Mouse (Mus musculus) hematopoietic multipotent progenitor cell, adult 10-12 weeks (in vitro differentiated cells): ENCODE measurements around the gene Zfp629. TPM values are rescaled to one million over a fixed set of nuclear protein-coding genes. Genes with fewer than 3 reads are reported as not detected.

Experiments
- polyA plus RNA-seq: library from polyadenylated mRNA; stranded (reverse); fragments of >175 nt; gene quantifications from 2 replicates; pipeline ENCODE4 v1.2.3, GENCODE M21; 2012; ENCODE audit warnings: low replicate concordance

The Zfp629 gene
- 11.0 and 18.9 TPM in 2 replicates for polyA plus RNA-seq

DNA sequence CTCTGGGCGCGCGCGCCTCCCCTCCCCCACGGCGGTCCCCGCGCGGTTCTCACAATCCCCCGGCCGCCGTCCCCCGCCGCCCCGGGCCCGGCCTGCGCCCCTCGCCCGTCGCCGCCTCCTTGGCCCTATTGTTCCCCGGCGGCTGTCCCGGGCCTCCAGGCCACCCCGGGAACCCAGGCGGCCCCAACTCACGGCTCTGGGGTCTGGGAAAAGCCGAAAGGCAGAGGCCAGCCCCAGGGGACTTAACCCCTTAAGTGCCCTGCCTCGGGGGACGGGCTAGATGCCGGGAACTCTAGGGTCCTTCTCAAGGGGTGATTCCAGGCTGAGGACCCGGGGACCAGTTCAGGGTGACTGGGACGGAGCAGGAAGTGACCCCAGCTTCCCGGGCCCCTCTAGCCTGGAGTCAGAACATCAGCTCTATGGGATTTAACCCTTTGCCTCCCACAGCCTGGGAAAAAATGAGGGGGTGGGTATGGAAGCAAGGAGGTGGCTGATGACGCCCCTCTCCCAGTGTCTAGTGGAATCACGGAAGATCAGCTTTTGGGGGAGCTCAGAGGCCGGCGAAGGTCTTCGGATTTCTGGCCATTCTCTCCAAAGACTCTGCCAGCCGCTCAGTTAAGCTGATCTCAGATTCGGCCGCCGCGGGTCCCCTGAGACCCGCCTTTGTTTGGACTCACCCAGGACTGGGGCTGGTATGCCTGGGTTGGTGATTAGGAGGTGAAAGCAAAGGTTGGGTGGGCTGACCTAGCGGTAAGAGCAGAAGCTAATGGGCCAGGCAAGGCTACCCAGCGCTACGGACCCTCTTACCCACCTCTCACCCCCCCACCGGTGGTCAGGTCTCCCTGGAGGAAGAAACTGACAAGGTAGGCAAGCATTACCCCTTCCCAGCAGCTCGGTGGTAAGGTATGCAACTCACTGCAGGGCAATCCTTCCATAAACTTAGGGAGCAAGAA lies at the start of gene Zfp629:
TSS of gene Zfp629 (minus strand) at position 907 of the 953 bp plus-strand sequence.

DNA sequence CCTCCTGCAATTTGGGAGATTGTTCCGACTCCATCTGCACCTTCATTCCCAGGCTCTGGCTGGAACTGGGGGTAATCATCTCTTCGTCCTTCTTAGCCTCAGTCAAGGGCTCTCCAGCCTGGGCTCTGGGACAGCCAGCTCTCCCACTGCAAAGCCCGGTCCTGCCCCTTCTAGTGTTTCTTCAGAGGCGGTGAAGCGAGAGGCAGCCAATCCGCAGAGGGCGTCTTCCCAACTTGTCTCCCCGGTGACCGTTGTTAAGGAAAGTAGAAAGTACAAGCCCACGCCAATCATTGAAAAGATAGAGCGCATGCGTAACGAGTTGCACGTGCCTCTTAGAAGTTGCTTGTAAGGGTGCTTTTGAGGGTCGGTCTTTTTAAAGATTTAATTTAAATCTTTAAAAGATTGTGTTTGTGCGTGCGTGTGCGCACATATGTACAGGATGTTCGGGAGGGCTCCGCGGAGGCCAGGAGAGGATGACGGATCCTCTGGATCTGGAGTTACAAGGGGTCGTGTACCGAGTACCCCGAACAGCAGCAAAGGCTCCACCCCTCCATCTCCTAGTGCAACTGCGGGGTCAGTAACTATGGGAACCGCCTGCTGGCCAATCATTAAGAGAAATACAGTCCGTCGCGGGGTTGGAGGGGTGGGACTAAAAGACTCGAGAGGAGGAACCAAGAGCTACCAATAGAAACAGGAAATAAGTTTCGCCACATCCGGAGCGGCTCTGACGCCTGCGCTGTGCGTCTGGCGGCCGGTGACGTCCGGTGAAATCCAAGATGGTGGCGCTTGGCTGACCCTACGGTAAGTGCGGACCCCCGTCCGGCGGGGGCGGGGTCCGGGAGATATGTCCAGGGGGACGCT lies 27.4 kb downstream of the Zfp629 start, which contains the start of the genes Ccdc189 and Rnf40:
TSS of gene Ccdc189 (minus strand) at position 585 of the 861 bp plus-strand sequence.
TSS of gene Rnf40 (plus strand) at position 757 of the 861 bp plus-strand sequence.

DNA sequence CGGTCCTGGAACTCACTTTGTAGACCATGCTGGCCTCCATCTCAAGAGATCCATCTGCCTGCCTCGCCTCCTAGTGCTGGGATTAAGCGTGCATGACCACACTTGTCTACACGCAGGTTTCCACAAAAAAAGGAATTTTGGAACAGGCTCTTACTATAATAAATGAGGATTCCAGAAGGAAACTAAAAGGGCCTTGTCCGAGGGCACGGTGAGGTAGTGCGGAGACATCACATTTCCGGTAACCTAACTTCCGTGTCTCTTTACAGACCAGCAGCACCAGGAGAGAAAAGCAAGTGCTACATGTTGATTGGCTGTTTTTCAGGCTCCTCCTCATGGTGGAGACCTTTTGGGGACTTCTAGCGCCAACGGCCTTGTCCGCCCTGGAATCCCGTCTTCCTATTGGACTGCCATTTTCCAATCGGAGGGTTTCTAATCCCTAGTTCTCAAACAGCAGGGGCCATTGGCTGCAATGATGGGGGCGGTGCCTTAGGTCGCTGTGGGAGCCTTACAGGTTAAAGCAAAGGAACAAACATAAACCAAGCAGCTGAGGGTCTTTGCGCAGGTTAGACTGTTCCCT lies 42.6 kb downstream of the Zfp629 start, which contains the start of gene Phkg2:
TSS of gene Phkg2 (plus strand) at position 446 of the 577 bp plus-strand sequence.

DNA sequence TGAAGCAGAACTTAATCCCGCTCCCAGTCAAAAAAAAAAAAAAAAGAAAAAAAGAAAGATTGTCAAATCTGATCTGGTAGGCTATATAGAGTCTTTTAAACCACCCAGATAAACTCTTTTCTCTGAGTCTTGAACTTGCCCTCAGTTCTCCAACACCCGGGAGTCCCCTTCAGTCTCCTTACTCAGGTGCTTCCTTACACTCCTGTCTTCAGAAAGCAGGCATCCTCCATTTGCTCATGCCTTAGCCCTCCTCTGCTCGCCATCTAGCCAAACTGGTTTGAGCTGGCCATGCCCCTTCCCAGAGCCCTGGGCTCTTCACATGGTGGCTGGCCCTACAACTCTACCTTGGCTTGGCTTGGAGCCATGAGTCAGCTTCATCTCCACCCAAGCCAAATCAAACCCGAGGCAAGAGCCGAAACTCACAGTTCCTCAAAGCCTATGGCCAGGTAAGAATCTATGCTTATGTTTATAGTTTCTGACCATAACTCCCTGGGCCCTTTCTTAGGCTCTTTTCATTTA lies 54.2 kb downstream of the Zfp629 start, which contains the start of gene Tmem265:
TSS of gene Tmem265 (plus strand) at position 51 of the 519 bp plus-strand sequence.

Other genes with a start within 250 kb of the Zfp629 start
- gene Zfp747, start 239.7 kb downstream of the Zfp629 start, polyA plus RNA-seq: 6.0 and 8.8 TPM in 2 replicates
- 1.1 and 1.4 TPM in 2 replicates for gene 9130019O22Rik, start 228.6 kb downstream of the Zfp629 start, polyA plus RNA-seq
- 5.7 and 9.3 TPM in 2 replicates for gene E430018J23Rik, start 222.2 kb downstream of the Zfp629 start, polyA plus RNA-seq
- gene Zfp764, start 209.0 kb downstream of the Zfp629 start, polyA plus RNA-seq: 2.3 and 3.1 TPM in 2 replicates
- 25.8 and 61.8 TPM in 2 replicates for gene Zfp688, start 193.7 kb downstream of the Zfp629 start, polyA plus RNA-seq
- gene Zfp689, start 166.6 kb downstream of the Zfp629 start, polyA plus RNA-seq: 13.2 and 16.8 TPM in 2 replicates
- 140 and 180 TPM in 2 replicates for gene Prr14, start 156.2 kb downstream of the Zfp629 start, polyA plus RNA-seq
- 733 and 1,419 TPM in 2 replicates for gene Fbrs, start 136.6 kb downstream of the Zfp629 start, polyA plus RNA-seq
- gene Srcap, start 103.8 kb downstream of the Zfp629 start, polyA plus RNA-seq: 63.6 and 79.8 TPM in 2 replicates
- 39.4 and 48.5 TPM in 2 replicates for gene Gm42715, start 96.2 kb downstream of the Zfp629 start, polyA plus RNA-seq
- 0.69 and 5.4 TPM in 2 replicates for gene Tmem265, start 54.4 kb downstream of the Zfp629 start, polyA plus RNA-seq
- gene Phkg2, start 42.5 kb downstream of the Zfp629 start, polyA plus RNA-seq: 32.2 and 89.3 TPM in 2 replicates
- 2.1 and 3.3 TPM in 2 replicates for gene Ccdc189, start 27.2 kb downstream of the Zfp629 start, polyA plus RNA-seq
- gene Rnf40, start 27.0 kb downstream of the Zfp629 start, polyA plus RNA-seq: 49.1 and 52.5 TPM in 2 replicates
- 238 and 564 TPM in 2 replicates for gene Bcl7c, start 93.1 kb upstream of the Zfp629 start, polyA plus RNA-seq
- gene Ctf1, start 96.9 kb upstream of the Zfp629 start, polyA plus RNA-seq: 0.25 TPM in 1 of 2 replicates, not detected in the other
- gene Ctf2, start 116.4 kb upstream of the Zfp629 start, polyA plus RNA-seq: not detected in 2 replicates
- gene Fbxl19, start 128.7 kb upstream of the Zfp629 start, polyA plus RNA-seq: 26.7 and 56.3 TPM in 2 replicates
- 46.3 and 124 TPM in 2 replicates for gene Orai3, start 154.0 kb upstream of the Zfp629 start, polyA plus RNA-seq
- 61.8 and 82.0 TPM in 2 replicates for gene Setd1a, start 160.9 kb upstream of the Zfp629 start, polyA plus RNA-seq
- 7.0 TPM in 1 of 2 replicates, not detected in the other for gene Gm49388, start 169.8 kb upstream of the Zfp629 start, polyA plus RNA-seq
- 0.94 and 7.6 TPM in 2 replicates for gene Hsd3b7, start 184.8 kb upstream of the Zfp629 start, polyA plus RNA-seq
- gene Stx4a, start 208.5 kb upstream of the Zfp629 start, polyA plus RNA-seq: 86.0 and 101 TPM in 2 replicates
- gene Stx1b, start 208.8 kb upstream of the Zfp629 start, polyA plus RNA-seq: 0.03 and 0.11 TPM in 2 replicates